ENCODE assay signal across 9 mouse cellular contexts in the genomic region with DNA sequence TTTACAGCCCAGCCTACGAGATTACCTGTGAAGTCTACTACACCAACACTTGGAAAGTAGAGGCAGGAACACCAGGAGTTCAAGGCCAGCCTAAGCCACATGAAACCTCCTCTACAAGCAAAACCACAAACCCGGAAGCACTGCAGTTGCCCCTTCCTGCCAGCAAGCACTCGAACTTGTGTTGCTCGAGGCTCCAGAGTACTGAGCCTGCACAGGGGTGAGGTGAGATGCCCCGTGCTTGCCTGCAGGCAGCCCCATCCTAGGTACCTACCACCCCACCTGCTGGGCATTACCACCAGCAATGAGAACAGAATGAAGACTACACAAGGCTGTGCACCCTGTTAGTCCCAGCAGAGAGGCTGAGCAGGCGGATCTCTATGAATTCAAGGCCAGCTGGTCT. TPM values are rescaled to one million over a fixed set of nuclear protein-coding genes. Genes with fewer than 3 reads are reported as not detected.
DNase-seq lines count a peak whose midpoint lies in the region; ATAC-seq lines count a peak whose summit lies in the region.
"Had no signal": no experiment of that assay in that cellular context is flagged by ENCODE, and none has a peak within 500 bp of the region (broad histone marks: within the 10 kb centered on the region; RNA-seq: fewer than 3 reads in every experiment).

No protein-coding gene starts in this region.

- ATAC-seq in midbrain, embryonic 14.5 days (ENCODE audit: low FRiP score, low TSS enrichment), result no peak
- no peak for ATAC-seq in limb, embryonic 15.5 days (ENCODE audit: insufficient number of reproducible peaks, low FRiP score, low TSS enrichment, low read depth)
- no peak for ATAC-seq in cerebellum, adult (ENCODE audit: insufficient number of reproducible peaks, low FRiP score, low TSS enrichment)

- no peak overlapping the region; the same call in 1 of the 2 replicates for H3K4me2 ChIP-seq in midbrain, embryonic 14.5 days (ENCODE audit: low read length)
- no peak overlapping the region for H3K4me2 ChIP-seq in limb, embryonic 15.5 days

- no peaks in the 10 kb centered on the region for H3K27me3 ChIP-seq in midbrain, embryonic 10.5 days (ENCODE audit: low read depth, poor library complexity, severe bottlenecking)
- H3K27me3 ChIP-seq in midbrain, embryonic 14.5 days (ENCODE audit: control insufficient read depth, insufficient read depth, low read length), result no peaks in the 10 kb centered on the region
- no peaks in the 10 kb centered on the region for H3K27me3 ChIP-seq in limb, embryonic 15.5 days

- H3K9ac ChIP-seq in midbrain, embryonic 14.5 days (replicated peaks; ENCODE audit: low read length), result no peak overlapping the region
- no peak overlapping the region for H3K9ac ChIP-seq in limb, embryonic 15.5 days

- H3K27ac ChIP-seq in midbrain, embryonic 10.5 days (replicated peaks), result no peak overlapping the region
- no peak overlapping the region for H3K27ac ChIP-seq in midbrain, embryonic 14.5 days (replicated peaks; ENCODE audit: low read depth, low read length)
- H3K27ac ChIP-seq in limb, embryonic 15.5 days, result no peak overlapping the region

- peaks cover 55% of the 10 kb centered on the region for H3K36me3 ChIP-seq in midbrain, embryonic 10.5 days
- H3K36me3 ChIP-seq in midbrain, embryonic 14.5 days (ENCODE audit: control insufficient read depth, insufficient read depth, low read length), result peaks cover 47% of the 10 kb centered on the region
- peaks cover 52% of the 10 kb centered on the region for H3K36me3 ChIP-seq in limb, embryonic 15.5 days

- no peaks in the 10 kb centered on the region for H3K9me3 ChIP-seq in midbrain, embryonic 10.5 days (replicated peaks)
- H3K9me3 ChIP-seq in midbrain, embryonic 14.5 days (ENCODE audit: control insufficient read depth, low read length), result no peaks in the 10 kb centered on the region
- no peaks in the 10 kb centered on the region for H3K9me3 ChIP-seq in limb, embryonic 15.5 days

- 89% methylated on average over 6 of the region's 6 CpGs for WGBS in midbrain, embryonic 10.5 days
- WGBS in midbrain, embryonic 14.5 days, result 91% methylated on average over 6 of the region's 6 CpGs
- 85% methylated on average over 6 of the region's 6 CpGs for WGBS in limb, embryonic 15.5 days

- peaks cover 30% of the 10 kb centered on the region for H3K4me1 ChIP-seq in midbrain, embryonic 10.5 days
- peaks cover 15% of the 10 kb centered on the region for H3K4me1 ChIP-seq in midbrain, embryonic 14.5 days (ENCODE audit: control insufficient read depth, insufficient read depth, low read length)
- peaks cover 15% of the 10 kb centered on the region for H3K4me1 ChIP-seq in limb, embryonic 15.5 days

- peak overlapping the region; percentile 94 for H3K4me3 ChIP-seq in midbrain, embryonic 10.5 days
- H3K4me3 ChIP-seq in midbrain, embryonic 14.5 days (replicated peaks; ENCODE audit: low read depth, low read length), result no peak overlapping the region
- peak overlapping the region; percentile 100; the same call in 1 of the 2 replicates for H3K4me3 ChIP-seq in limb, embryonic 15.5 days

- DNase-seq in cerebellum, adult 9-10 months, result peak; percentile 21
- no peak for DNase-seq in cerebellum, postnatal 10 days
- DNase-seq in midbrain, embryonic 10.5 days (ENCODE audit: low spot score), result no peak
- DNase-seq in midbrain, embryonic 14.5 days, result no peak
- peak; percentile 30 for DNase-seq in thymus, postnatal 25 days
- DNase-seq in spleen, adult 12 weeks (ENCODE audit: low spot score), result no peak
- DNase-seq: kidney, postnatal 14 days had no signal

RNA-seq across cellular contexts. Expression of a gene that starts 1.9 kb away (rescaled TPM):
- polyA plus RNA-seq in midbrain, embryonic 10.5 days (2016; fragmentation: Nextera tagmentation; extraction: Ambion mirVana), result 465 and 494 TPM in 2 replicates
- polyA plus RNA-seq in midbrain, embryonic 14.5 days (2014; fragmentation: Nextera tagmentation; extraction: Ambion mirVana), result 257 and 264 TPM in 2 replicates
- 314 and 316 TPM in 2 replicates for polyA plus RNA-seq in limb, embryonic 15.5 days (2015; fragmentation: Nextera tagmentation; extraction: Ambion mirVana)

RNA-seq across cellular contexts. Expression of a gene that starts 9.6 kb away (rescaled TPM):
- polyA plus RNA-seq in midbrain, embryonic 10.5 days (2016; fragmentation: Nextera tagmentation; extraction: Ambion mirVana), result not detected in 2 replicates
- 0.11 and 0.16 TPM in 2 replicates for polyA plus RNA-seq in midbrain, embryonic 14.5 days (2014; fragmentation: Nextera tagmentation; extraction: Ambion mirVana)
- polyA plus RNA-seq in limb, embryonic 15.5 days (2015; fragmentation: Nextera tagmentation; extraction: Ambion mirVana), result 5.0 and 5.3 TPM in 2 replicates

RNA-seq across cellular contexts. Expression of a gene that starts 30.3 kb away (rescaled TPM):
- 32.0 and 33.6 TPM in 2 replicates for polyA plus RNA-seq in midbrain, embryonic 10.5 days (2016; fragmentation: Nextera tagmentation; extraction: Ambion mirVana)
- 58.6 and 67.2 TPM in 2 replicates for polyA plus RNA-seq in midbrain, embryonic 14.5 days (2014; fragmentation: Nextera tagmentation; extraction: Ambion mirVana)
- polyA plus RNA-seq in limb, embryonic 15.5 days (2015; fragmentation: Nextera tagmentation; extraction: Ambion mirVana), result 82.0 and 90.8 TPM in 2 replicates

RNA-seq across cellular contexts. Expression of a gene that starts 57.3 kb away (rescaled TPM):
- polyA plus RNA-seq in midbrain, embryonic 10.5 days (2016; fragmentation: Nextera tagmentation; extraction: Ambion mirVana), result 6.4 and 6.5 TPM in 2 replicates
- polyA plus RNA-seq in midbrain, embryonic 14.5 days (2014; fragmentation: Nextera tagmentation; extraction: Ambion mirVana), result 5.3 and 6.1 TPM in 2 replicates
- 6.9 and 8.0 TPM in 2 replicates for polyA plus RNA-seq in limb, embryonic 15.5 days (2015; fragmentation: Nextera tagmentation; extraction: Ambion mirVana)

RNA-seq across cellular contexts. Expression of a gene that starts 57.4 kb away (rescaled TPM):
- polyA plus RNA-seq in midbrain, embryonic 10.5 days (2016; fragmentation: Nextera tagmentation; extraction: Ambion mirVana), result 7.1 and 7.4 TPM in 2 replicates
- polyA plus RNA-seq in midbrain, embryonic 14.5 days (2014; fragmentation: Nextera tagmentation; extraction: Ambion mirVana), result 3.9 and 5.0 TPM in 2 replicates
- 10.7 and 11.1 TPM in 2 replicates for polyA plus RNA-seq in limb, embryonic 15.5 days (2015; fragmentation: Nextera tagmentation; extraction: Ambion mirVana)

Comparison
In these comparisons a context has a peak if more than half of its experiments do, and no peak if none do; other contexts are left out.
1. DNase-seq: peak in cerebellum, adult 9-10 months (single experiment) and thymus, postnatal 25 days (single experiment); none in cerebellum, postnatal 10 days (0 of 2), midbrain, embryonic 10.5 days (single experiment), midbrain, embryonic 14.5 days (single experiment) and spleen, adult 12 weeks (single experiment).